Mouse (Mus musculus) ES-E14 (cell line): Measurements from ENCODE around the gene S100a10.

Source experiments
- CHD2 ChIP-seq: IDR thresholded peaks from 2 replicates; pipeline ENCODE4 v1.6.1; 2014; ENCODE audit warnings: mild to moderate bottlenecking, low read depth, low read length, inconsistent platforms
- HCFC1 ChIP-seq: IDR thresholded peaks from 2 replicates; pipeline ENCODE4 v1.6.1; 2012; ENCODE audit warnings: low read length, inconsistent platforms, borderline replicate concordance; ENCODE audit not compliant: insufficient read depth
- MAFK ChIP-seq: IDR thresholded peaks from 2 replicates; pipeline ENCODE4 v1.6.1; 2014; ENCODE audit warnings: mild to moderate bottlenecking, low read depth, low read length, inconsistent platforms; ENCODE audit not compliant: insufficient read depth
- ZC3H11A ChIP-seq: IDR thresholded peaks from 2 replicates; pipeline ENCODE4 v1.6.1; 2012; ENCODE audit warnings: low read depth, mild to moderate bottlenecking, inconsistent platforms, low read length, borderline replicate concordance
- ZNF384 ChIP-seq: IDR thresholded peaks from 2 replicates; pipeline ENCODE4 v1.6.1; 2012; ENCODE audit warnings: low read depth, low read length, inconsistent platforms

DNA sequence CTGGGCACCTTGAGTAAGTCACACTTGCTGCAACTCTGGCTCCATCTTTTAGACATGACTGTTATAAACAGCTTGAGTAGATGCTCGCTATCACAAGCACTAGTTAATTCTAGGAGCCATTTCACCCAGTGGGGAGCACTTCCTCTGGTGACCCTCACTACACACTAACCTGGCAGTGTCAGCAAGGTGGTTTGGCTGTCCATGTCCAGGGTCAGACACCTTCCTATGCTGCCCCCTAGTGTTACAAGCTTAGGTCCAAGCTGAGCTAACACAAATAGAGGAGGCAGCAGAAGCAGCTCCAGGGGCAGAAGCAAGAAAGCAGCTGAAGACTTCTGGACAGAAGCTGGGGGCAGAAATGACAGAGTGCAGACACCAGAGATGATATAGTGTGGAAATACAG, 38.6 kb downstream of the S100a10 start:
- TF ChIP-seq CHD2 (no peak), ZNF384 (no peak), MAFK (no peak), HCFC1 (no peak), ZC3H11A (no peak; the same call in 1 of the 2 replicates)
